Mouse (Mus musculus) midbrain, embryonic 11.5 days (tissue): Measurements from ENCODE around the gene Ptpn11. TPM values are rescaled to one million over a fixed set of nuclear protein-coding genes. Genes with fewer than 3 reads are reported as not detected.

Experiments
- ATAC-seq: fragments of 200-750 bp; cut with Nextera tagmentation; 2 replicates; pipeline ENCODE4 v1.8.0; 2017; ENCODE audit warnings: moderate TSS enrichment, moderate library complexity; ENCODE audit not compliant: low FRiP score
- DNase-seq: peaks from one replicate; pipeline ENCODE4 v3.0.0; 2015; ENCODE audit warnings: low spot score; ENCODE audit errors: missing footprints
- H3K27ac ChIP-seq: fragments of 300-500 bp; sonication (generic); 2 replicates; pipeline ENCODE4 v1.5.1; 2014; ENCODE audit warnings: low read depth, low read length
- H3K27me3 ChIP-seq: fragments of 300-500 bp; sonication (generic); 2 replicates; pipeline ENCODE4 v1.6.1; 2014; ENCODE audit warnings: mild to moderate bottlenecking, low read length, moderate library complexity, mixed read lengths; ENCODE audit not compliant: control insufficient read depth, insufficient read depth
- H3K36me3 ChIP-seq: fragments of 300-500 bp; sonication (generic); 2 replicates; pipeline ENCODE4 v1.6.1; 2014; ENCODE audit warnings: mild to moderate bottlenecking, low read length, moderate library complexity, mixed read lengths; ENCODE audit not compliant: control insufficient read depth, insufficient read depth
- H3K4me1 ChIP-seq: fragments of 300-500 bp; sonication (generic); 2 replicates; pipeline ENCODE4 v1.6.1; 2014; ENCODE audit warnings: low read length; ENCODE audit not compliant: control insufficient read depth, insufficient read depth
- H3K4me2 ChIP-seq: fragments of 300-500 bp; sonication (generic); 2 replicates; pipeline ENCODE4 v1.6.1; 2014; ENCODE audit warnings: mild to moderate bottlenecking, moderate library complexity
- H3K4me3 ChIP-seq: fragments of 300-500 bp; sonication (generic); 2 replicates; pipeline ENCODE4 v1.5.1; 2014; ENCODE audit warnings: low read depth, low read length
- H3K9ac ChIP-seq: fragments of 300-500 bp; sonication (generic); 2 replicates; pipeline ENCODE4 v1.6.1; 2014; ENCODE audit warnings: low read length
- H3K9me3 ChIP-seq: fragments of 300-500 bp; sonication (generic); 2 replicates; pipeline ENCODE4 v1.6.1; 2016; ENCODE audit warnings: low read length; ENCODE audit not compliant: control insufficient read depth
- WGBS: fragments of 180-500 bp; shearing (Covaris S2); extraction: QIAGEN DNeasy Blood & Tissue Kit; methylation state at CpG from one replicate; pipeline ENCODE4 v1.1.7; 2014; 5-methylcytosine and 5-hydroxymethylcytosine counted together
- polyA plus RNA-seq: library from polyadenylated mRNA; unstranded; fragments of >200 nt; fragmentation: Nextera tagmentation; extraction: Ambion mirVana; gene quantifications from 2 replicates; pipeline ENCODE4 v1.2.1, GENCODE M21; 2014

The Ptpn11 gene
- polyA plus RNA-seq, 1 experiment from 2014 or later = 25.2 TPM

DNA sequence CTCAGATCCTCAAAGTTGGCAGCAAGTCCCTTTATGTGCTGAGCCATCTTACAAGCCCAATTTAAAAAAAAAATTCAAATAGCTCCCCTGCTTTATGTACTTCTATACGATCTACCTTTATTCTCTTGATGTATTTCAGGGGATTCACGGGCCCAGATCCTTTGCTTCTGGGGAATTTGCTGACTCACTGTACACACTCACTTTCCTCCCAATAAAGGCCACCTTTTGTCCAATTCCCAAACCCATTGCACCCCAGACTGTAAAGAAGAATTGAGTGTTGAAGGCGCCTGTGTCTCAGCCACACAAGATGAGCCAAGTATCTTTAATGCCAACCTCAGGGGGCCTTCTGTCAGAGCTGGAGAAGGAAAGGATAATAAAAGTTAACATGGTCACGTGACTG is 93.2 kb downstream of the Ptpn11 start:
- ATAC-seq = no peak
- H3K27ac ChIP-seq = no peak overlapping the region
- 79% methylated on average over 4 of the region's 4 CpGs for WGBS

DNA sequence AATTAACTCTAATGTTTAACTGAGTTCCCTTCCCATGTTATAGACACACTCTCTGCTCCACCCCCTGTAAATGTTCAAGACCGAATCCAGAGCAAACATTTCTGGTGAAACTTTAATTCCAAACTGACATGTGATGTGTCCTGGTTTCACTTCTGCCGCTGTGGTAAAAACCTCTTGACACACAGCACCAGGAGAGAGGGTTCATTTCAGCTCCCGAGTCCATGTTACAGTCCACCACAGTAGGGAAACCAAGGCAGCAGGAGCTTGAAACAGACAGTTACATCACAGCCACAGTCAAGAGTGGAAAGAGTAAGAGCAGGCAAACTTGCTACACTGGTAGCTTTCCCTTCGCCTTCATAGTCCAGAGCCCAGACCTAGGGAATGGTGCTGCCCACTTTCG is 94.5 kb downstream of the Ptpn11 start:
- no peak for ATAC-seq
- H3K4me2 ChIP-seq = no peak overlapping the region
- no peak overlapping the region for H3K4me3 ChIP-seq
- no peaks in the 10 kb centered on the region for H3K36me3 ChIP-seq
- no peak for DNase-seq
- H3K9me3 ChIP-seq = no peaks in the 10 kb centered on the region
- WGBS = 95% methylated on average over 5 of the region's 5 CpGs
- no peak overlapping the region for H3K9ac ChIP-seq
- H3K4me1 ChIP-seq = no peaks in the 10 kb centered on the region
- H3K27ac ChIP-seq = no peak overlapping the region
- H3K27me3 ChIP-seq = no peaks in the 10 kb centered on the region

More for the DNA sequence above, 93.2 kb downstream of the Ptpn11 start:
- no peaks in the 10 kb centered on the region for H3K36me3 ChIP-seq
- no peak overlapping the region for H3K4me3 ChIP-seq
- DNase-seq = peak; percentile 69
- no peaks in the 10 kb centered on the region for H3K27me3 ChIP-seq
- no peak overlapping the region for H3K4me2 ChIP-seq
- H3K4me1 ChIP-seq = no peaks in the 10 kb centered on the region
- H3K9ac ChIP-seq = no peak overlapping the region
- no peaks in the 10 kb centered on the region for H3K9me3 ChIP-seq

DNA sequence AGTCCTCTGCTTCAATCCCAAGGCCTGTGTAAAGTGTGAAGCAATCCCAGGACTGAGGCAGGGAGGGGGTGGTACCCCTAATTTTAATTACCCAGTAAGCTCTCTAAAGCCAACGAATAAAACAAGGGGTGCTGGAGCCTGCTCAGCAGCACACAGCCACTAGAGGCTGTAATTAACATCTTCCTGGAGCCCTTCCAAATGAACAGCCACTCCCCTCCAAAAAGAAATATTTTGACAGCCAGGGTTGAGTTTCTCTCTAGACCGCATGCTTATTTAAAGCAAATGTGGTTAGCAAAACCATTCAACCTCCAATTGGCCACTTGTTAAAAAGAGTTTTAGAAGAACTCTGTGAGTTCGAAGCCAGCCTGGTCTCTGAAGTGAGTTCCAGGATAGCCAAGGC is 97.9 kb downstream of the Ptpn11 start:
- DNase-seq = peak; percentile 69
- Histone ChIP-seq H3K4me1 (no peaks in the 10 kb centered on the region), H3K36me3 (no peaks in the 10 kb centered on the region), H3K27ac (no peak overlapping the region), H3K27me3 (no peaks in the 10 kb centered on the region), H3K9me3 (peaks cover 2% of the 10 kb centered on the region; the same call in 1 of the 2 replicates), H3K4me3 (no peak overlapping the region), H3K4me2 (no peak overlapping the region), H3K9ac (no peak overlapping the region)
- WGBS = 78% methylated on average over 3 of the region's 3 CpGs
- no peak for ATAC-seq

DNA sequence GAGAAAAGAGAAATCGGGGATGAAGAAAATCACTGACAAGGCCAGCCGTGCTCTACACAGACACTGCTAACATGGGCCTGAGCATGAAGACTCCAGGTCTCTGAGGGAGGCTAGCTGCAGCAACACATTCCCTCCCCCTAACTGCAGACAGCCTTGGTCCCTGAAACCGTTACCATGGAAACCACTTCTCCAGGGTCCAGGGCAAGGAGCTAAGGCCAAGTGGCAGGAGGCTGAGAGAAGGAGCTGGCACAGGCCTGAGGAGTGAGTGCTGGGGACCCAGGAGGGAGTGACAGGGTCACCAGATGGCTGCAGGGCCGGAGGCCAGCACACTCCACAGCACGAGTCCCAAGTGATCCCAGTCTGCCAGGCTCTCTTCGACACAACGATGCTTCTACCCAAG is 101.5 kb downstream of the Ptpn11 start:
- Histone ChIP-seq H3K4me3 (no peak overlapping the region), H3K9ac (no peak overlapping the region), H3K27me3 (no peaks in the 10 kb centered on the region), H3K4me2 (no peak overlapping the region), H3K9me3 (peaks cover 2% of the 10 kb centered on the region; the same call in 1 of the 2 replicates), H3K27ac (no peak overlapping the region), H3K4me1 (no peaks in the 10 kb centered on the region), H3K36me3 (no peaks in the 10 kb centered on the region)
- WGBS = 66% methylated on average over 7 of the region's 7 CpGs
- peak; percentile 53 for DNase-seq
- ATAC-seq = peak; percentile 50; the same call in 1 of the 2 replicates

DNA sequence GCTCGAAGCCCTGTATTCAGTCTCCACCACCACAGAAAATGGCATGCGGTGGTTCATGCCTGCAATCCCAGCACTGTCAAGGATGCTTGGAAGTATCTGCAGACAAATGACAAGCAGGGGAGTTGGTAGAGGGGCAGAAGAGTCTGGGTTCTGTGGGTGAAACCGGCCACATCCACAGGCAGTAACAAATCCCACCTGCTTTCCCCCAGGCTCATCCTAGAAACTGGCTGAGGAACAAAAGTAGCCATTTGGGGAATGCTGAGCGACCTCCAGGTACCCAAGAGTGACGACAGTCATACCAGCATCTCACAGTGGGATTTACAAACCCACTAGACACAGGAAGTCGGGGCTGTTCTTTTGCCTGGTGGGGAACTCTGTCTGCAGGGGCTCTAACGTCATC is 103.5 kb downstream of the Ptpn11 start:
- no peak overlapping the region for H3K4me3 ChIP-seq
- no peaks in the 10 kb centered on the region for H3K36me3 ChIP-seq
- DNase-seq = no peak
- H3K4me2 ChIP-seq = no peak overlapping the region
- no peak overlapping the region for H3K27ac ChIP-seq
- ATAC-seq = no peak
- peaks cover 2% of the 10 kb centered on the region; the same call in 1 of the 2 replicates for H3K9me3 ChIP-seq
- H3K9ac ChIP-seq = no peak overlapping the region
- WGBS = 63% methylated on average over 7 of the region's 7 CpGs
- no peaks in the 10 kb centered on the region for H3K27me3 ChIP-seq
- no peaks in the 10 kb centered on the region for H3K4me1 ChIP-seq

DNA sequence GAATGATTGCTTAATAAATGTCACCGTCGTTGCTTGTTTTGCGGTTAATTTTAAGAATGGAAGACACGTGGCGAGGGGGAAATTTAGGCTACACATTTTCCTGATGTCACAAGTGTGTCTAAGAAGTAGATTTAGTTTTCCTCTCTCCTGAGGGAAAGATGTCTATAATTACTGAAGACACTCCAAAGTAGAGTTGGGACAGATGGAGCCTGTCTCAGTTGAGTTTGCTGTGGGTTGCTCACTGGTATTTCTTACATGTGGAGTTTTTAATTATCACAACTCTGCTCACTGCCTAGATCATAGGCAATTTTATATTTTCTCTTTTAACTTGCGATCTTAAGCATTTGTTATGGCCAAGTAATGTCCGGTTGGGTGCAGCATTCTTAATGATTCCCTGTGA is 108.6 kb downstream of the Ptpn11 start:
- no peak overlapping the region for H3K4me2 ChIP-seq
- 94% methylated on average over 7 of the region's 7 CpGs for WGBS
- no peaks in the 10 kb centered on the region for H3K4me1 ChIP-seq
- no peak for ATAC-seq
- H3K27ac ChIP-seq = no peak overlapping the region
- no peaks in the 10 kb centered on the region for H3K36me3 ChIP-seq
- DNase-seq = no peak
- no peaks in the 10 kb centered on the region for H3K27me3 ChIP-seq
- no peak overlapping the region for H3K9ac ChIP-seq
- no peak overlapping the region for H3K4me3 ChIP-seq
- no peaks in the 10 kb centered on the region; the same call in 1 of the 2 replicates for H3K9me3 ChIP-seq

DNA sequence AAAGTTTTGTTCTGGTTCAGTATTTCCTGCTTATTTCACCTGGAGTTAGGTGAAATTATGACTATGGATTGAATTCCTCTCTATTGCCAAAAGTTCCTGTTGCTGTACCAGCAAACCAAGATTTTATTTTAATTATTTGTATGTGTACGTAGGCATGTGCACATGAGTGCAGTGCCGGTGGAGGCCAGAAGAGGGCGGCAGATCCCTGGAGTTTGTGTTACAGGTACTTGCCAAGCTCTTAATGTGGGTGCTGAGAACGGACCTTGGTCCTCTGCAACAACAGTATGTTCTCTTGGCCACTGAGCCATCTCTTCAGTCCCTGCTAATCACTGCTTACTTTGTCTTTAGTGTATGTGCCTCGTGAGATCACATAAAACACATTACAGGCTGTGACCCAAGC is 109.4 kb downstream of the Ptpn11 start:
- Histone ChIP-seq H3K9ac (no peak overlapping the region), H3K4me2 (no peak overlapping the region), H3K4me1 (no peaks in the 10 kb centered on the region), H3K36me3 (no peaks in the 10 kb centered on the region), H3K27me3 (no peaks in the 10 kb centered on the region), H3K9me3 (no peaks in the 10 kb centered on the region; the same call in 1 of the 2 replicates), H3K27ac (no peak overlapping the region), H3K4me3 (no peak overlapping the region)
- WGBS = 72% methylated on average over 5 of the region's 5 CpGs
- peak; percentile 12 for DNase-seq
- no peak for ATAC-seq

Other genes with a start within 250 kb of the Ptpn11 start
- 0.57 and 1.4 TPM in 2 replicates for gene Rph3a, start 181.3 kb downstream of the Ptpn11 start, polyA plus RNA-seq
- 664 and 673 TPM in 2 replicates for gene Rpl6, start 13.1 kb upstream of the Ptpn11 start, polyA plus RNA-seq
- 8.0 and 9.7 TPM in 2 replicates for gene Hectd4, start 28.8 kb upstream of the Ptpn11 start, polyA plus RNA-seq
- gene Trafd1, start 194.2 kb upstream of the Ptpn11 start, polyA plus RNA-seq = 84.0 and 87.5 TPM in 2 replicates
- gene Naa25, start 206.5 kb upstream of the Ptpn11 start, polyA plus RNA-seq = 46.9 and 51.7 TPM in 2 replicates